Mouse (Mus musculus) cortical plate, adult 2 months (tissue): ENCODE measurements at regions not wholly inside any gene's neighbourhood (a gene's known extent, or its start where the extent isn't known, plus 50 kb on each side); places are given as distances from the start of the nearest gene placed in this dataset.
"Not testable (repeated sequence)": the region's sequence is repeated elsewhere in the genome, so short reads cannot be mapped to it uniquely, and the experiment has no call there.

Experiments
- CTCF ChIP-seq: fragments of 200-500 bp; IDR thresholded peaks from 2 replicates; pipeline ENCODE4 v1.5.1; 2011; ENCODE audit warnings: mild to moderate bottlenecking, control low read depth, low read length; ENCODE audit not compliant: insufficient read depth; ENCODE audit errors: extremely low read depth
- POLR2A ChIP-seq: fragments of 200-500 bp; IDR thresholded peaks from 2 replicates; pipeline ENCODE4 v1.6.1; 2011; ENCODE audit warnings: mild to moderate bottlenecking, low read length, control low read depth; ENCODE audit not compliant: insufficient read depth; ENCODE audit errors: extremely low read depth

DNA sequence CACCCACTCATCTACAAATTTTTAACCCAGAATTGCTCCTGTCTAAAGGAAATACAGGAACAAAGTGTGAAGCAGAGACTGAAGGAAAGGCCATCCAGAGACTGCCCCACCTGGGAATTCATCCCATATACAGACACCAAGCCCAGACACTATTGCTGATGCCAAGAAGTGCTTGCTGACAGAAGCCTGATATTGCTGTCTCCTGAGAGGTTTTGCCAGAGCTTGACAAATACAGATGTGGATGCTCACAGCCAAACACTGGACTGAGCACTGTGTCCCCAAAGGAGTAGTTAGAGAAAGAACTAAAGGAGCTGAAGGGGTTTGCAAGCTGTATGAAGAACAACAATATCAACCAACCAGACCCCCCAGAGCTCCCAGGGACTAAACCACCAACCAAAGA is 399.3 kb downstream of the Pid1 start:
- not testable (repeated sequence) for TF ChIP-seq CTCF, POLR2A
